Mouse (Mus musculus) midbrain, postnatal 0 days (tissue): ENCODE results near the gene Fopnl. TPM values are rescaled to one million over a fixed set of nuclear protein-coding genes. Genes with fewer than 3 reads are reported as not detected.

Experiments
- ATAC-seq: fragments of 200-750 bp; cut with Nextera tagmentation; 2 replicates; pipeline ENCODE4 v1.8.0; 2017; ENCODE audit warnings: moderate number of reproducible peaks, mild to moderate bottlenecking, moderate TSS enrichment, moderate library complexity; ENCODE audit not compliant: low FRiP score
- DNase-seq: peaks from one replicate; pipeline ENCODE4 v3.0.0-alpha.2; 2015; ENCODE audit warnings: low spot score
- H3K27ac ChIP-seq: fragments of 300-500 bp; sonication (generic); 2 replicates; pipeline ENCODE4 v1.5.1; 2014; ENCODE audit warnings: low read depth, mild to moderate bottlenecking, low read length, mixed read lengths
- H3K27me3 ChIP-seq: fragments of 300-500 bp; sonication (generic); 2 replicates; pipeline ENCODE4 v1.6.1; 2014; ENCODE audit warnings: low read length, control low read depth, mixed read lengths; ENCODE audit not compliant: insufficient read depth
- H3K36me3 ChIP-seq: fragments of 300-500 bp; sonication (generic); 2 replicates; pipeline ENCODE4 v1.6.1; 2014; ENCODE audit warnings: low read length, control low read depth, mixed read lengths; ENCODE audit not compliant: insufficient read depth
- H3K4me1 ChIP-seq: fragments of 300-500 bp; sonication (generic); 2 replicates; pipeline ENCODE4 v1.6.1; 2014; ENCODE audit warnings: mild to moderate bottlenecking, control low read depth, antibody characterized with exemption, low read length, mixed read lengths; ENCODE audit not compliant: insufficient read depth
- H3K4me2 ChIP-seq: fragments of 300-500 bp; sonication (generic); 2 replicates; pipeline ENCODE4 v1.6.1; 2014; ENCODE audit warnings: low read depth, mild to moderate bottlenecking, low read length, mixed read lengths; ENCODE audit not compliant: poor library complexity, severe bottlenecking
- H3K4me3 ChIP-seq: fragments of 300-500 bp; sonication (generic); 2 replicates; pipeline ENCODE4 v1.5.1; 2014; ENCODE audit warnings: low read depth, mild to moderate bottlenecking, low read length, moderate library complexity
- H3K9ac ChIP-seq: fragments of 300-500 bp; sonication (generic); replicated peaks from 2 replicates; pipeline ENCODE4 v1.6.1; 2014; ENCODE audit warnings: mild to moderate bottlenecking, low read length, moderate library complexity, mixed read lengths; ENCODE audit not compliant: poor library complexity, severe bottlenecking
- H3K9me3 ChIP-seq: fragments of 300-500 bp; sonication (generic); 2 replicates; pipeline ENCODE4 v1.6.1; 2016; ENCODE audit warnings: low read length, control low read depth
- CTCF ChIP-seq: IDR thresholded peaks from 2 replicates; pipeline ENCODE4 v1.5.1; 2016; ENCODE audit warnings: antibody characterized with exemption, mild to moderate bottlenecking
- WGBS: fragments of 180-500 bp; shearing (Covaris S2); extraction: QIAGEN DNeasy Blood & Tissue Kit; methylation state at CpG from one replicate; pipeline ENCODE4 v1.1.7; 2014; 5-methylcytosine and 5-hydroxymethylcytosine counted together
- polyA plus RNA-seq: library from polyadenylated mRNA; unstranded; fragments of >200 nt; fragmentation: Nextera tagmentation; extraction: Ambion mirVana; gene quantifications from 2 replicates; pipeline ENCODE4 v1.2.1, GENCODE M21; 2015
- total RNA-seq: library from RNA; depleted of rRNA; stranded (reverse); fragments of >200 nt; gene quantifications from 2 replicates; pipeline ENCODE4 v1.2.3, GENCODE M21; 2014

Gene Fopnl
- total and polyA plus RNA-seq, 2 experiments from 2014 or later: 124 to 212 TPM

GRCm38 (mm10) chr16:14362099-14362820, 45.1 kb upstream of the Fopnl start:
- DNase-seq: no peak
- no peak for TF ChIP-seq CTCF

GRCm38 (mm10) chr16:14361362-14362098, 44.3 kb upstream of the Fopnl start, which contains the start of gene Abcc1:
TSS of gene Abcc1 (plus strand) at chr16:14361558.
- H3K27ac ChIP-seq: peak within 1 kb of the TSS; percentile 80
- peak within 1 kb of the TSS; percentile 85 for H3K4me3 ChIP-seq
- under 1% methylated on average over 42 of the region's 64 CpGs for WGBS
- H3K9ac ChIP-seq: peak within 1 kb of the TSS; percentile 87
- H3K27me3 ChIP-seq: no peaks in the 10 kb centered on the region
- DNase-seq: peak; percentile 80
- no peaks in the 10 kb centered on the region for H3K9me3 ChIP-seq
- peak; percentile 36; the same call in 1 of the 2 replicates for TF ChIP-seq CTCF
- H3K36me3 ChIP-seq: no peaks in the 10 kb centered on the region
- 0 out of 2 replicates have a peak, but pooled peaks cover 6% of the 10 kb centered on the region for H3K4me1 ChIP-seq
- peak within 1 kb of the TSS; percentile 81 for H3K4me2 ChIP-seq
- ATAC-seq: peak; percentile 98

More at GRCm38 (mm10) chr16:14362099-14362820, 45.1 kb upstream of the Fopnl start:
- Histone ChIP-seq H3K4me3 (peak overlapping the region; percentile 85), H3K36me3 (no peaks in the 10 kb centered on the region), H3K4me1 (0 out of 2 replicates have a peak, but pooled peaks cover 6% of the 10 kb centered on the region), H3K4me2 (peak overlapping the region; percentile 81), H3K9ac (peak overlapping the region; percentile 87), H3K27ac (no peak overlapping the region; the same call in 1 of the 2 replicates), H3K9me3 (no peaks in the 10 kb centered on the region), H3K27me3 (no peaks in the 10 kb centered on the region)
- 25% methylated on average over 7 of the region's 7 CpGs for WGBS
- ATAC-seq: no peak

GRCm38 (mm10) chr16:14360931-14361330, 43.7 kb upstream of the Fopnl start:
- no peak for TF ChIP-seq CTCF
- Histone ChIP-seq H3K4me3 (peak overlapping the region; percentile 85), H3K27ac (peak overlapping the region; percentile 80), H3K27me3 (no peaks in the 10 kb centered on the region), H3K36me3 (no peaks in the 10 kb centered on the region), H3K4me1 (0 out of 2 replicates have a peak, but pooled peaks cover 6% of the 10 kb centered on the region), H3K4me2 (peak overlapping the region; percentile 81), H3K9me3 (no peaks in the 10 kb centered on the region), H3K9ac (peak overlapping the region; percentile 87)
- WGBS: 3% methylated on average over 7 of the region's 7 CpGs
- DNase-seq (peak; percentile 26), ATAC-seq (peak; percentile 64)

- no peak for TF ChIP-seq CTCF
- Histone ChIP-seq H3K4me1 (0 out of 2 replicates have a peak, but pooled peaks cover 6% of the 10 kb centered on the region), H3K4me3 (no peak overlapping the region), H3K27ac (no peak overlapping the region), H3K27me3 (no peaks in the 10 kb centered on the region), H3K9ac (no peak overlapping the region), H3K4me2 (no peak overlapping the region), H3K9me3 (no peaks in the 10 kb centered on the region), H3K36me3 (no peaks in the 10 kb centered on the region)
- no peak for DNase-seq
- ATAC-seq: no peak
- 76% methylated on average over 1 of the region's 1 CpGs for WGBS
Observed at GRCm38 (mm10) chr16:14358531-14358930, 41.3 kb upstream of the Fopnl start.

GRCm38 (mm10) chr16:14357859-14358258, 40.7 kb upstream of the Fopnl start:
- H3K9me3 ChIP-seq: no peaks in the 10 kb centered on the region
- no peak overlapping the region for H3K9ac ChIP-seq
- H3K4me1 ChIP-seq: 0 out of 2 replicates have a peak, but pooled peaks cover 6% of the 10 kb centered on the region
- DNase-seq: no peak
- no peaks in the 10 kb centered on the region for H3K36me3 ChIP-seq
- no peak for ATAC-seq
- 77% methylated on average over 2 of the region's 2 CpGs for WGBS
- no peak overlapping the region for H3K4me2 ChIP-seq
- no peak overlapping the region for H3K4me3 ChIP-seq
- no peak for TF ChIP-seq CTCF
- no peaks in the 10 kb centered on the region for H3K27me3 ChIP-seq
- no peak overlapping the region for H3K27ac ChIP-seq

GRCm38 (mm10) chr16:14352663-14353062, 35.5 kb upstream of the Fopnl start:
- ATAC-seq: no peak
- WGBS: 75% methylated on average over 5 of the region's 5 CpGs
- H3K9ac ChIP-seq: no peak overlapping the region
- H3K4me2 ChIP-seq: no peak overlapping the region
- H3K4me1 ChIP-seq: no peaks in the 10 kb centered on the region
- H3K9me3 ChIP-seq: no peaks in the 10 kb centered on the region
- H3K27ac ChIP-seq: no peak overlapping the region
- no peak for TF ChIP-seq CTCF
- H3K27me3 ChIP-seq: no peaks in the 10 kb centered on the region
- H3K36me3 ChIP-seq: no peaks in the 10 kb centered on the region
- H3K4me3 ChIP-seq: no peak overlapping the region
- no peak for DNase-seq
